9 mouse cellular contexts compared by ENCODE assay signal in genomic region chr5:99504349-99504830, GRCm38 (mm10).
DNase-seq lines count a peak whose midpoint lies in the region; ATAC-seq lines count a peak whose summit lies in the region.
"Had no signal": no experiment of that assay in that cellular context is flagged by ENCODE, and none has a peak within 500 bp of the region (broad histone marks: within the 10 kb centered on the region; RNA-seq: fewer than 3 reads in every experiment).

No protein-coding gene starts in this region.

- no peak for ATAC-seq in megakaryocyte, adult 5-6 weeks (ENCODE audit: poor library complexity, severe bottlenecking)
- no peak for ATAC-seq in erythroblast, adult 5-6 weeks (replicated peaks; ENCODE audit: low FRiP score, poor library complexity, severe bottlenecking)

- peaks cover 8% of the 10 kb centered on the region; the same call in 1 of the 2 replicates for H3K4me1 ChIP-seq in midbrain, embryonic 10.5 days
- H3K4me1 ChIP-seq: limb, embryonic 15.5 days had no signal

- H3K27ac ChIP-seq in midbrain, embryonic 10.5 days (replicated peaks) = peak overlapping the region; percentile 35; the same call in 1 of the 2 replicates
- H3K27ac ChIP-seq: limb, embryonic 15.5 days had no signal

- DNase-seq in layer of hippocampus, adult 11-12 months (ENCODE audit: low spot score) = peak; percentile 35
- DNase-seq in layer of hippocampus, adult 9-10 months (ENCODE audit: low spot score) = no peak
- DNase-seq in cerebellum, adult 9-11 months = peak; percentile 42
- peak; percentile 44 to 53 for DNase-seq in frontal cortex, postnatal 14 days (ENCODE audit: low spot score in 2 of 2)
- DNase-seq in midbrain, embryonic 10.5 days (ENCODE audit: low spot score) = no peak
- no peak for DNase-seq in adipocyte (ENCODE audit: low spot score)

- 80% methylated on average over 9 of the region's 9 CpGs for WGBS in midbrain, embryonic 10.5 days

- no peaks in the 10 kb centered on the region for H3K9me3 ChIP-seq in midbrain, embryonic 10.5 days (replicated peaks)
- H3K9me3 ChIP-seq: limb, embryonic 15.5 days had no signal

- no peaks in the 10 kb centered on the region for H3K36me3 ChIP-seq in midbrain, embryonic 10.5 days
- H3K36me3 ChIP-seq: limb, embryonic 15.5 days had no signal

- H3K4me3 ChIP-seq in midbrain, embryonic 10.5 days = no peak overlapping the region
- H3K4me3 ChIP-seq: limb, embryonic 15.5 days had no signal

- peaks cover 31% of the 10 kb centered on the region for H3K27me3 ChIP-seq in midbrain, embryonic 10.5 days (ENCODE audit: low read depth, poor library complexity, severe bottlenecking)
- H3K27me3 ChIP-seq: limb, embryonic 15.5 days had no signal

Comparison
In these comparisons a context has a peak if more than half of its experiments do, and no peak if none do; other contexts are left out.
1. DNase-seq: peak in layer of hippocampus, adult 11-12 months (single experiment), cerebellum, adult 9-11 months (single experiment) and frontal cortex, postnatal 14 days (2 of 2); none in layer of hippocampus, adult 9-10 months (single experiment), midbrain, embryonic 10.5 days (single experiment) and adipocyte (single experiment).